Mouse (Mus musculus) myocyte (in vitro differentiated cells): ENCODE data around the gene Gpr141. TPM values are rescaled to one million over a fixed set of nuclear protein-coding genes. Genes with fewer than 3 reads are reported as not detected.

ENCODE experiments used
- H3K27me3 ChIP-seq: one replicate; pipeline ENCODE4 v1.6.1; 2011; ENCODE audit not compliant: control insufficient read depth, insufficient read depth, insufficient read length
- H3K36me3 ChIP-seq: one replicate; pipeline ENCODE4 v1.6.1; 2011; ENCODE audit not compliant: control insufficient read depth, insufficient read depth
- H3K4me2 ChIP-seq: one replicate; pipeline ENCODE4 v1.6.1; 2011; ENCODE audit warnings: low read depth, control low read depth
- H3K4me3 ChIP-seq: one replicate; pipeline ENCODE4 v1.5.1; 2011; ENCODE audit warnings: mild to moderate bottlenecking, control low read depth, moderate library complexity
- H3K79me2 ChIP-seq: one replicate; pipeline ENCODE4 v1.6.1; 2011; ENCODE audit not compliant: control insufficient read depth, insufficient read depth
- H3ac ChIP-seq: one replicate; pipeline ENCODE4 v1.6.1; 2011; ENCODE audit not compliant: control insufficient read depth, insufficient read length
- CEBPB ChIP-seq: IDR thresholded peaks from 2 replicates; pipeline ENCODE4 v1.6.1; 2011; ENCODE audit warnings: mild to moderate bottlenecking, moderate library complexity; ENCODE audit not compliant: poor library complexity, insufficient read depth, severe bottlenecking
- E2F4 ChIP-seq: IDR thresholded peaks from one replicate; pipeline ENCODE4 v1.6.1; 2011; ENCODE audit warnings: mild to moderate bottlenecking, control low read depth, moderate library complexity; ENCODE audit not compliant: insufficient read depth
- MAX ChIP-seq: IDR thresholded peaks from one replicate; pipeline ENCODE4 v1.6.1; 2011; ENCODE audit warnings: low read depth, mild to moderate bottlenecking, control low read depth
- MYOD1 ChIP-seq, 3 experiments: IDR thresholded peaks; one replicate each; pipeline ENCODE4 v1.6.1; 2011; ENCODE audit warnings: control low read depth in 2 of 3, low read depth in 2 of 3, mild to moderate bottlenecking in 2 of 3, moderate library complexity in 1 of 3; ENCODE audit not compliant: insufficient read length in 2 of 3, control insufficient read depth in 1 of 3
- MYOG ChIP-seq, 3 experiments: IDR thresholded peaks; one replicate each; pipeline ENCODE4 v1.6.1; 2011; ENCODE audit warnings: control low read depth in 2 of 3, low read depth in 2 of 3, mild to moderate bottlenecking in 2 of 3; ENCODE audit not compliant: insufficient read length in 2 of 3, control insufficient read depth in 1 of 3, insufficient read depth in 1 of 3
- POLR2A ChIP-seq: IDR thresholded peaks from one replicate; pipeline ENCODE4 v1.6.1; 2011; ENCODE audit warnings: low read depth, mild to moderate bottlenecking, control low read depth, moderate library complexity; ENCODE audit not compliant: insufficient read length
- POLR2AphosphoS2 ChIP-seq: IDR thresholded peaks from one replicate; pipeline ENCODE4 v1.6.1; 2011; ENCODE audit warnings: low read depth, control low read depth; ENCODE audit not compliant: insufficient read length
- REST ChIP-seq: IDR thresholded peaks from one replicate; pipeline ENCODE4 v1.6.1; 2011; ENCODE audit warnings: mild to moderate bottlenecking, control low read depth, moderate library complexity; ENCODE audit not compliant: insufficient read depth, insufficient read length
- SRF ChIP-seq: IDR thresholded peaks from one replicate; pipeline ENCODE4 v1.6.1; 2011; ENCODE audit warnings: low read depth; ENCODE audit not compliant: control insufficient read depth, insufficient read length
- TCF12 ChIP-seq: IDR thresholded peaks from one replicate; pipeline ENCODE4 v1.6.1; 2011; ENCODE audit warnings: mild to moderate bottlenecking, control low read depth; ENCODE audit not compliant: poor library complexity, insufficient read depth, severe bottlenecking
- TCF3 ChIP-seq: IDR thresholded peaks from one replicate; pipeline ENCODE4 v1.6.1; 2011; ENCODE audit warnings: low read depth, control low read depth; ENCODE audit not compliant: insufficient read length
- USF1 ChIP-seq: IDR thresholded peaks from one replicate; pipeline ENCODE4 v1.6.1; 2011; ENCODE audit warnings: low read depth, mild to moderate bottlenecking, control low read depth, moderate library complexity
- polyA plus RNA-seq: library from polyadenylated mRNA; unstranded; fragments of >200 nt; fragmentation: generic; extraction: Trizol; gene quantifications from one replicate; pipeline ENCODE4 v1.2.1, GENCODE M21; 2012; ENCODE audit warnings: missing spikeins

Gene Gpr141
- polyA plus RNA-seq, 1 experiment = 5.8 TPM

DNA sequence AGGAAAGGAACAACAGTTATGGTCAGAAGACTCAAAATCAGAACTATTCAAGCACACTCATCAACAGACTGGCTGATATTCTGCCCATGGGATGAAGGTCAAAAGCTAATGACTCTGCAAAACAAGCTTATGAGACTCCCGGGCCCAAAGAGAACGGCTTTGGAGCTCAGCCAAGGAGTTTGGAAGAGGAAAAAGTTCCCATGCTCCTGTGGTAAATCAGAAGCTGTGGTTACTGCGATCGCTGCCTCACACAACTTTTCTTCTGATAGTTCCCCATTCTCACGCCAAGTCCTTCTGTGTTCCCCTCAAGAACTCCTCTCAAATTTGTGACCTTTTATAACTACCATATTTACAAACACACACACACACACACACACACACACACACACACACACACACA is 105.1 kb downstream of the Gpr141 start:
- TF ChIP-seq POLR2A (no peak), E2F4 (no peak), MYOG (IDR thresholded peaks at IDR 0.05; ENCODE audit: control insufficient read depth in 1 of 3, insufficient read depth in 1 of 3, insufficient read length in 2 of 3, low read depth in 2 of 3) (no peak), REST (no peak), POLR2AphosphoS2 (no peak), TCF12 (no peak), SRF (no peak), USF1 (no peak), MAX (no peak), CEBPB (no peak), MYOD1 (IDR thresholded peaks at IDR 0.05; ENCODE audit: control insufficient read depth in 1 of 3, insufficient read length in 2 of 3, low read depth in 2 of 3) (no peak), TCF3 (no peak)
- no peaks in the 10 kb centered on the region for H3K79me2 ChIP-seq

DNA sequence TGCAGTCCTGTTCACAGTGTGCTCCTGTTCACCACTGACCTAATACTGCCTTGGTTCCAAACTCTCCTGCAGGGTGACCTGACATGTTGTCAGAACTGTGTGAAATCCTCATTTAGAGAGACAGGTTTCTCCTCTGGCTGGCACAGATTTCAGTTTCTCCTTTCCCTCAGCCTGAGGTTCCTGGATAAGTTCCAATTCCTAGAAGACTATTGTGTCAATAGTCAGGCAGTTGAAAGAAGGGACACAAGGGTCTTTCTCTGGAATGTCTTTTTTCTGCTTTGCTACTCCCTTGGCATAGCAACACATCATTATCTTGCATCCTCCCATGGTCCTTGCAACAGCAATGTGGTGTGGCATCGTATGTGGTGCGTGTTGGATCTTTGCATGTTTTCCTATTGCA is 106.9 kb downstream of the Gpr141 start:
- H3K4me3 ChIP-seq = no peak overlapping the region
- H3K79me2 ChIP-seq = no peaks in the 10 kb centered on the region
- H3K27me3 ChIP-seq = no peaks in the 10 kb centered on the region
- no peak for TF ChIP-seq MYOD1 (IDR thresholded peaks at IDR 0.05; ENCODE audit: control insufficient read depth in 1 of 3, insufficient read length in 2 of 3, low read depth in 2 of 3)
- no peak for TF ChIP-seq TCF3
- no peak for TF ChIP-seq POLR2AphosphoS2
- no peak for TF ChIP-seq REST
- no peak for TF ChIP-seq MYOG (IDR thresholded peaks at IDR 0.05; ENCODE audit: control insufficient read depth in 1 of 3, insufficient read depth in 1 of 3, insufficient read length in 2 of 3, low read depth in 2 of 3)
- TF ChIP-seq POLR2A = no peak
- TF ChIP-seq CEBPB = no peak
- no peak for TF ChIP-seq SRF
- no peak for TF ChIP-seq TCF12
- TF ChIP-seq E2F4 = no peak
- TF ChIP-seq USF1 = no peak
- no peak overlapping the region for H3ac ChIP-seq
- no peak overlapping the region for H3K4me2 ChIP-seq
- H3K36me3 ChIP-seq = no peaks in the 10 kb centered on the region

More for the DNA sequence above, 105.1 kb downstream of the Gpr141 start:
- Histone ChIP-seq H3K4me3 (no peak overlapping the region), H3ac (no peak overlapping the region), H3K4me2 (no peak overlapping the region), H3K27me3 (no peaks in the 10 kb centered on the region), H3K36me3 (no peaks in the 10 kb centered on the region)

DNA sequence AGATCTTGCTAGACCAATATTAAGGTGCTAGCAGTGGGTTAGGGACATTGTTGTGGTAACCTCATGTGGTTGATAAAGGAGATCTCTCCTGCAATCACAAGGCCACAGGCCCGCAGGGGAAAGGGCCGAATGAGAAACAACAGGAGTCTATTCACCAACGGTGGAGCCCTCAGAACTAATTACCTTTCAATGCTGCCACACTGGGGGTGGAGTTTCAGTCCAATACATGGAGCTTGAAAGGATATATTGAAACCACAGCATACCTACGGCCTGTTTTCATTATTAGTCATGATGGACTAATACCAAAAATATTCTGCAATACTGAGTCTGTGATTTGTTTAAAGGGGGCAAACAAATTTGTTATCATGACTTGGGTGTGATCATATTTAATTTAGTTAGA is 120.3 kb downstream of the Gpr141 start:
- H3K4me2 ChIP-seq = no peak overlapping the region
- no peaks in the 10 kb centered on the region for H3K36me3 ChIP-seq
- TF ChIP-seq TCF3 (no peak), POLR2AphosphoS2 (no peak), CEBPB (no peak), REST (no peak), MYOG (IDR thresholded peaks at IDR 0.05; ENCODE audit: control insufficient read depth in 1 of 3, insufficient read depth in 1 of 3, insufficient read length in 2 of 3, low read depth in 2 of 3) (no peak), POLR2A (no peak), USF1 (no peak), MYOD1 (IDR thresholded peaks at IDR 0.05; ENCODE audit: control insufficient read depth in 1 of 3, insufficient read length in 2 of 3, low read depth in 2 of 3) (no peak), MAX (no peak), E2F4 (no peak), SRF (no peak)
- peaks cover 7% of the 10 kb centered on the region for H3K27me3 ChIP-seq
- H3ac ChIP-seq = no peak overlapping the region
- H3K79me2 ChIP-seq = no peaks in the 10 kb centered on the region
- H3K4me3 ChIP-seq = no peak overlapping the region

DNA sequence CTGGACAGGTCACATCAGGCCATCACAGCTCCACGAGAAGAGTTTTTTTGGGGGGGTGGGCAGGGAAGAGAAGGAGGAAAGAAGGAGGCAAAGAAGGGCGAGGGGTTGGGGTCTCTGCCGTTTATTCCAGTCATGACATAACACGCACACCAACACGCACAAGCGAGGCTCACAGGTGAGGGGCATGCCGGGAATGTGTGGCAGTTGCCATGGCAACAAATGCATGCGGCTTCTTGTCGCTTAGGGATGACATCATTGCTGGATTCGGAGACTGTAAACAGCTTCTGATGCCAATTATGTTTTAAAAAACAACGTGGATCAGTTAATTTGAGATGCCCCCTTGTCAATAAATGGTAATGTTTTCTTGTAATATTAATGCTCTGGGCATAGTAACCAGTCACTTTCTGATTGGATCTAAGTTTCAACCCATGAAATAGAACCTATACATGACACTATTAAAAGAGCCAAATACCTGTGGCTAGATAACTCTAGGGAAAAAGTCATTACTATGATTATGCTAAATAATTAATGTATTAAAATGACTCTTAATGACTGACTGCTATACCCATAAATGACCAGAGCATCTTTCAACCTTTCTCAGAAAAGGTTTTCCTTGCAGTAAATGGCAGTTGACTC is 122.5 kb downstream of the Gpr141 start:
- Histone ChIP-seq H3K4me3 (no peak overlapping the region), H3ac (no peak overlapping the region), H3K79me2 (no peaks in the 10 kb centered on the region), H3K36me3 (no peaks in the 10 kb centered on the region), H3K27me3 (peaks cover 7% of the 10 kb centered on the region), H3K4me2 (no peak overlapping the region)
- TF ChIP-seq POLR2AphosphoS2 (no peak), MYOG (IDR thresholded peaks at IDR 0.05; ENCODE audit: control insufficient read depth in 1 of 3, insufficient read depth in 1 of 3, insufficient read length in 2 of 3, low read depth in 2 of 3) (no peak), TCF12 (no peak), USF1 (no peak), SRF (no peak), MAX (no peak), POLR2A (no peak), E2F4 (no peak), REST (no peak), CEBPB (no peak), MYOD1 (IDR thresholded peaks at IDR 0.05; ENCODE audit: control insufficient read depth in 1 of 3, insufficient read length in 2 of 3, low read depth in 2 of 3) (no peak), TCF3 (no peak)
